Mouse (Mus musculus) limb, embryonic 10.5 days (tissue): ENCODE data around the gene Tbc1d30. TPM values are rescaled to one million over a fixed set of nuclear protein-coding genes. Genes with fewer than 3 reads are reported as not detected.
A peak's percentile ranks its signal among the peaks of the same experiment; 100 is the strongest.

Source experiments
- DNase-seq: peaks from one replicate; pipeline ENCODE4 v3.0.0-alpha.2; 2017; ENCODE audit warnings: low spot score
- H3K27ac ChIP-seq: fragments of 300-500 bp; sonication (generic); 2 replicates; pipeline ENCODE4 v1.5.1; 2016; ENCODE audit warnings: mild to moderate bottlenecking
- H3K27me3 ChIP-seq: fragments of 300-500 bp; sonication (generic); 2 replicates; pipeline ENCODE4 v1.6.1; 2016; ENCODE audit warnings: low read depth, mild to moderate bottlenecking; ENCODE audit not compliant: poor library complexity, severe bottlenecking
- H3K36me3 ChIP-seq: fragments of 300-500 bp; sonication (generic); 2 replicates; pipeline ENCODE4 v1.6.1; 2016; ENCODE audit warnings: mild to moderate bottlenecking, moderate library complexity
- H3K4me1 ChIP-seq: fragments of 300-500 bp; sonication (generic); 2 replicates; pipeline ENCODE4 v1.6.1; 2016
- H3K4me3 ChIP-seq: fragments of 300-500 bp; sonication (generic); 2 replicates; pipeline ENCODE4 v1.5.1; 2016; ENCODE audit warnings: mild to moderate bottlenecking, moderate library complexity
- H3K9me3 ChIP-seq: fragments of 300-500 bp; sonication (generic); replicated peaks from 2 replicates; pipeline ENCODE4 v1.6.1; 2016; ENCODE audit warnings: mild to moderate bottlenecking
- whole genome bisulfite sequencing: fragments of 180-500 bp; shearing (Covaris S2); methylation state at CpG from one replicate; pipeline ENCODE4 v1.1.7; 2016; 5-methylcytosine and 5-hydroxymethylcytosine counted together
- polyA plus RNA-seq: library from polyadenylated mRNA; unstranded; fragments of >200 nt; fragmentation: Nextera tagmentation; extraction: Ambion mirVana; gene quantifications from 2 replicates; pipeline ENCODE4 v1.2.1, GENCODE M21; 2016

Gene Tbc1d30
- polyA plus RNA-seq, 1 experiment from 2014 or later, result 0.50 TPM

DNA sequence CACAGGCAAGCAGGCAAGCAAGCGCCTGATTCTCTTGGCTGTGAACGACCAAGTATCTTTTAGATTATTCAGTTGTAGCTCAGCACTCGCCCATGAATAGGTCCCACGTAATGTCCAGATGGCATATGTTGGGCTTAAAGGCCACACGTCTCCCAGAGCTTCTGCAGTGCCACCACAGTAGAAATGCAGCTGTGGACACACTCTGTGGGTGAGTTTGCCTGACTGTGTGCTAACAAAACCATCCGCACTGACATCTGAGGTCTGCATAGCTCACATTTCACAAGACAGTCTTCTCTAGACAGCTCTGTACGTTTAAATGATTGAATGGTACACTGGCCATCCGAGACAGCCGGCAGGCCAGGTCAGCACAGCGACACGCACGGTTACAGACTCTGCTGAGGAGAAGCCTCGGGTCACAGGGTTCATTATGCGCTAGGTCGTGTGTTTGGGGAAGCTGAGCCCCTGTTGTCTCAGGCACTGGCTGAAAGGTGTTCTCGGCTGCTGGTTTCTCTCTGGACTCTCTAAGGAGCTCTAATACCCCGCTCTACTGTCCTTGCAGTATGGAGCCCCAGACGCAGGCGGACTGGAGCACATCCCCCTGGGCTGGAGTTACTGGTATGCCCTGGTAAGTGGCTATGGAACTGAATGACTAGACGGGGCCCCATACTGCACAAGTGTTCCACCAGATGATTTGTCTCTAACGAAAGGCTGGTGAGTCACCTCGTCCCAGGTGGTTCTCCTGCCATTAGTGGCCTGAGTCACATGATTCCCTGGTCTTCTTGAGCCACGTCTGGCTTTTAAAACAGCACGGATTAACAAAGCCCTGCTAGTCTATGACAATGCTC lies 24.8 kb upstream of the Tbc1d30 start:
- H3K27ac ChIP-seq, result no peak overlapping the region
- H3K27me3 ChIP-seq, result no peaks in the 10 kb centered on the region
- no peak overlapping the region for H3K4me3 ChIP-seq
- peaks cover 91% of the 10 kb centered on the region for H3K36me3 ChIP-seq
- no peaks in the 10 kb centered on the region for H3K9me3 ChIP-seq
- DNase-seq, result no peak
- WGBS, result 81% methylated on average over 24 of the region's 24 CpGs
- H3K4me1 ChIP-seq, result peaks cover 8% of the 10 kb centered on the region

DNA sequence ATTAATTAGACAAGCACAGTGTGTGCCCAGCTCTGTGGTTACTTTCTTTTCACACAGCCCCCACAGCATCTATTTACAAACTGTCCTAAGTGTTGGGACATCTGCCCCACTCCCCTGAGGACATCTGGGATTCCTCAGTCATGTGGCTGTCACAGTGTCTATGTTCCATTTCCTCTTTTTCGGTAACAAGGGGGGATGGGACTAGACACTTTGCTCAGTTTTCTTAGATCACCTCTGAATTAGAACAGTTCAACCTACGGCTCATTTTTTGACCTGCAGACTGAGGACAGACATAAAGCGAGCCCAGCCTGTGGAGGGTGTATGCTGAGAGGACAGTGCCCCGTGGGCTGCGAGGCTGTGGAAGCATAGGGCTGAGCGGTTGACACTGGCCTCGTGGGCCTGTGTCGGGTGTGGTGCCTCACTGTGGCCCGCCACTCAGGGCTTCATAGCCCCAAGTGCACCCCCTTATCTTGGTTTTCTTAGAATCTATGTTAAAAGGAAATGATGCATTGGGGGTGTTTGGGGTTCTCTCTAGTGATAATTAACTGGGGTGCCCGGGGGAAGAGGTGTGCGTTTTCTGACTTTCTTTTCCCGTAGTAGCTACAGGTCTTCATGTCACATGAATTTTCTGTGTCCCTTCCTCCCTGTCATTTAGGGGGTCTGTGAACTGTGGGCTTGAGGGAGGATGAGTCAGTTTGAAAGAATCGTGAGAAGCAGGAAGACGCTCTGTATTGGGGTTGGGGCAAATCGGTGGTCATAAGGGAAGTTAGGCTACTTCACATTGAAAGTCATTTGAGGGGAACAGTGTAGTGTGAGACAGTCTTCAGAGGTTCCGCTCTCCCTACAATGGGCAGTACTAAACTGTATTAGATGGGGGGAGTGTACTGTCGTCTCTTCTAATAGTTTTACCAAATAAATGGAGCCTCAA lies 23.9 kb upstream of the Tbc1d30 start:
- no peaks in the 10 kb centered on the region for H3K9me3 ChIP-seq
- no peak overlapping the region for H3K4me3 ChIP-seq
- peaks cover 91% of the 10 kb centered on the region for H3K36me3 ChIP-seq
- no peaks in the 10 kb centered on the region for H3K27me3 ChIP-seq
- DNase-seq, result no peak
- H3K27ac ChIP-seq, result no peak overlapping the region
- 89% methylated on average over 17 of the region's 17 CpGs for WGBS
- peaks cover 8% of the 10 kb centered on the region for H3K4me1 ChIP-seq

DNA sequence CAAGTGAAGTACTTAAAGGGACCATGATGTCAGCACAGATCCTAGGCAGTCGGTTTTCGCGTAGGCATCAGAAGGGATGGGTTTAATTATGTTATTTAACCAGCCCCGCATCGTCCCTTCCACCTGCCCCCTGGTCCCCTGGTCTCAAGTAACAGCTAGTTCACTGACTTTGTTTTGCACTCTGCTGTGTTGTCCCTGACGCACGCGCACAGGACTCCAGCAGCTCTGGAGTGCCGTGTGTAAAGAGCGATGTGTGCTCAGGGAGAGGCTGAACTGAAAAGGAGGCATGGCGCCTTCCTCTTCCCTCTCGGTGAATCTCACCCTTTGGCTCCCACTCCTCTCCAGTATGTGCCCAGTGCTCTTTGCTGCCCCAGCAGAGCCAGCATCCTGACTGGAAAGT lies 22.9 kb upstream of the Tbc1d30 start:
- WGBS, result 68% methylated on average over 12 of the region's 12 CpGs
- Histone ChIP-seq H3K9me3 (no peaks in the 10 kb centered on the region), H3K36me3 (peaks cover 91% of the 10 kb centered on the region), H3K27ac (no peak overlapping the region), H3K4me3 (no peak overlapping the region), H3K27me3 (no peaks in the 10 kb centered on the region), H3K4me1 (peaks cover 8% of the 10 kb centered on the region)
- no peak for DNase-seq

DNA sequence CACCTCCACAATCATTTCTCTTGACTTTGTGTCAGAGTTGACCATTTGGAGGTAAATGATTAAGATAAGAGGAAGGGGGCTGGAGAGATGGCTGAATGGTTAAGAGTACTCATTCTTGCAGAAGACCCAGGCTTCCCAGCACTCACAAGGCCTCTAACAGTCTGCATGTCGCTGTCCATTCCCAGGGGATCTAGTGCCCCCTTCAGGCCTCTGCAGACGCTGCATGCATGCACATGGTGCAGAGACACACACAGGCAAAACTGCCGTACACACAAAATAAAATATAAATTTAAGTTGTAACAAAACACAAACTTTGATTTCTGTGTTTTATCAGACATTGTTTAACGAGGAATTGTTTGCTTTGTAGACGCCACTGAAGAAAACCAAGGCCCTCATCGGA lies 19.7 kb upstream of the Tbc1d30 start:
- no peak overlapping the region for H3K4me3 ChIP-seq
- 93% methylated on average over 6 of the region's 6 CpGs for WGBS
- peaks cover 15% of the 10 kb centered on the region for H3K4me1 ChIP-seq
- H3K27me3 ChIP-seq, result no peaks in the 10 kb centered on the region
- no peaks in the 10 kb centered on the region for H3K9me3 ChIP-seq
- H3K36me3 ChIP-seq, result peaks cover 73% of the 10 kb centered on the region
- no peak overlapping the region for H3K27ac ChIP-seq
- DNase-seq, result no peak

DNA sequence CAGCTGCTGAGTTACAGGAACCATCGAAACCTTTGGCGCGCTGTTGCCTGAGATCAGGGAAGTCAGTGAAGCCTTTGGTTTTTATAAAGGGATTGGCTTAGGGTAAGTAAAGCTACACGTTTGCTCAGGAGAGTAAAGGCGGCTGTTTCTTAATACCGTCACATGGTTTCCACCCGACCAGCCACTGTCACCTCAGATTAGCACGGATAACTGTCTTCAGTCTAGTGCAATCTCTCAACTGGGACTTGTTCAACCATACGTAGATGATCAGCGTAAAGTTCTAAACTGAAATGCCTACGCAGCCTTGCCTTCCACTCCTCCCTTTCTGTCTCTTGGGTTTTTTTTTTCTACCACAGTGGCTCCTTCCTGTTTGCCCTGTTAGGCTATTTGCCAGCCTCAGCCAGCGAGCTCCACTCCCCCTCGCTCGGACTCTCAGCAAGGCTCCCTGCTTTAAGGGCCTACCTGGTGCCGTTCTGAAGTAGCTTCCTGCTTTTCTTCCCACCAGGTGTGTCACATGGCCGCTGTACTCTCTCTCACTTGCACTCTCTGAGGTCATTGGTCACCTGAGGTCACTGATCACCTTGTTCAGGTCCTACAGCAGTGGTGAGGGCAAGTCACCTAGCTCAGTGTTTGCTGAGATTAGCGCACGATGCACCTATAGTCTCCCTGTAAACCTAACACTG lies 17.8 kb upstream of the Tbc1d30 start:
- no peak overlapping the region for H3K4me3 ChIP-seq
- peaks cover 55% of the 10 kb centered on the region for H3K36me3 ChIP-seq
- H3K27me3 ChIP-seq, result no peaks in the 10 kb centered on the region
- H3K9me3 ChIP-seq, result no peaks in the 10 kb centered on the region
- no peak overlapping the region for H3K27ac ChIP-seq
- WGBS, result 93% methylated on average over 18 of the region's 18 CpGs
- peaks cover 23% of the 10 kb centered on the region for H3K4me1 ChIP-seq
- no peak for DNase-seq

DNA sequence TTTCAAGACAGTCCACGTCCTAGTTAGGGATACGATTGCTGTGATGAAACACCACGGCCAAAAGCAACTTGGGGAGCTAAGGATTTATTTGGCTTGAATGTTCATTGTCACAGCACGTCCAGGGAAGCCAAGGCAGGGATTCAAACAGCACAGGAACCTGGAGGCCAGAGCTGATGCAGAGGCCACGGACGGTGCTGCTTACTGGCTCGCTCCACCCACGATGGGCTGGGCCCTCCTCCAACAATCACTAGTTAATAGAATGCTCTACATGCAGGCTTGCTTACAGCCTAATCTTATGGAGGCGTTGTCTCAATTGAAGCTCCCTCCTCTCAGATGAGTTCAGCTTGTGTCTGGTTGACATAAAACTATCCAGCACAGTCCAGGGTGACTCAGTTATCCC lies 16.7 kb upstream of the Tbc1d30 start:
- 94% methylated on average over 9 of the region's 9 CpGs for WGBS

DNA sequence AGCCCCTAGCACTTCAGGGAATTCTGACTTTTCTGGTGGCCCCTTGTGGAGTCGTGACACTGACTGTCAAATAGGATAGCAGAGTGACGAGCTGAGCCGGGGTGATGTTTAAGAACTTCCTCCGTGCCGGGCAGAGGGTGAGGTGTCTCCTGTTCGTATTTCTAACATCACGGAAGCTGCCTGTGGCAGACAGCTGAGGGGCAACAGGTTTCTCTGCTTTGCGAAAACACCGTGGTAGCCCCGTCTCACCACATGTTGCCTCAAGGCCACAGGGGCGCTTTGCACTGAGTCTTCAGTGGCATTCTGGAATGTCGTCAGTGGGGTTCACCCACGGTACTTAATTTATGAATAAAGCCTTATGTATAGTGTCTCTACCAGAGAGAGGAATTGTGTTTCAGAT lies 16.2 kb upstream of the Tbc1d30 start:
- H3K27me3 ChIP-seq, result no peaks in the 10 kb centered on the region
- peaks cover 20% of the 10 kb centered on the region for H3K4me1 ChIP-seq
- H3K4me3 ChIP-seq, result no peak overlapping the region
- H3K9me3 ChIP-seq, result no peaks in the 10 kb centered on the region
- H3K27ac ChIP-seq, result no peak overlapping the region
- H3K36me3 ChIP-seq, result peaks cover 43% of the 10 kb centered on the region
- DNase-seq, result no peak
- WGBS, result 87% methylated on average over 13 of the region's 13 CpGs

More for the DNA sequence above, 16.7 kb upstream of the Tbc1d30 start:
- H3K9me3 ChIP-seq, result no peaks in the 10 kb centered on the region
- peaks cover 43% of the 10 kb centered on the region for H3K36me3 ChIP-seq
- H3K27me3 ChIP-seq, result no peaks in the 10 kb centered on the region
- no peak for DNase-seq
- H3K4me1 ChIP-seq, result peaks cover 20% of the 10 kb centered on the region
- H3K27ac ChIP-seq, result no peak overlapping the region
- no peak overlapping the region for H3K4me3 ChIP-seq

DNA sequence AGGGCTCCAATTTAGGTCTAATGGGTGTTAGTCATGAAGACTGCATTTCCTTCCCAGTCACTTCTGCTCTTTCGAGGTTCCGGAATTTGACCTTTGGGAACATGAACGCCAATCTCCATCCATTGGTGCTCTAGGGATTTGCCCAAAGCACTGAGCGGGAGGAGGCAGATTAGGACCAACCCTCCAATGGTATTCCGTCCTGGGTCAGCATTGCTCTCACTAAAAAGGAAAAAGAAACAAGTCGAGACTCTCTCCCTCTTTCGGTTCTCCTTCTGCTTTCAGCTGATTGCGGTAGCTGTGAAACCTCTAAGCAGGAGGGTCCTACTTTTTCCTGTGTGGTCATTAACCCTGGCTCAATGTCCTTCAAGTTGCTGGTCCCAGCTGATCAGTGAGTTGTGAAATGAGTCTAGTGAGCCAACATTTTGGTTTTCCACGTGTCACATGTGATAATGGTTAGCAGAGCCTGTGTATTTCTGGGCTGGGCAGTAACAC lies 14.7 kb upstream of the Tbc1d30 start:
- Histone ChIP-seq H3K36me3 (peaks cover 31% of the 10 kb centered on the region), H3K9me3 (no peaks in the 10 kb centered on the region), H3K27me3 (no peaks in the 10 kb centered on the region), H3K27ac (no peak overlapping the region), H3K4me1 (peaks cover 20% of the 10 kb centered on the region), H3K4me3 (peak overlapping the region; percentile 98)
- WGBS, result 13% methylated on average over 9 of the region's 9 CpGs
- no peak for DNase-seq

DNA sequence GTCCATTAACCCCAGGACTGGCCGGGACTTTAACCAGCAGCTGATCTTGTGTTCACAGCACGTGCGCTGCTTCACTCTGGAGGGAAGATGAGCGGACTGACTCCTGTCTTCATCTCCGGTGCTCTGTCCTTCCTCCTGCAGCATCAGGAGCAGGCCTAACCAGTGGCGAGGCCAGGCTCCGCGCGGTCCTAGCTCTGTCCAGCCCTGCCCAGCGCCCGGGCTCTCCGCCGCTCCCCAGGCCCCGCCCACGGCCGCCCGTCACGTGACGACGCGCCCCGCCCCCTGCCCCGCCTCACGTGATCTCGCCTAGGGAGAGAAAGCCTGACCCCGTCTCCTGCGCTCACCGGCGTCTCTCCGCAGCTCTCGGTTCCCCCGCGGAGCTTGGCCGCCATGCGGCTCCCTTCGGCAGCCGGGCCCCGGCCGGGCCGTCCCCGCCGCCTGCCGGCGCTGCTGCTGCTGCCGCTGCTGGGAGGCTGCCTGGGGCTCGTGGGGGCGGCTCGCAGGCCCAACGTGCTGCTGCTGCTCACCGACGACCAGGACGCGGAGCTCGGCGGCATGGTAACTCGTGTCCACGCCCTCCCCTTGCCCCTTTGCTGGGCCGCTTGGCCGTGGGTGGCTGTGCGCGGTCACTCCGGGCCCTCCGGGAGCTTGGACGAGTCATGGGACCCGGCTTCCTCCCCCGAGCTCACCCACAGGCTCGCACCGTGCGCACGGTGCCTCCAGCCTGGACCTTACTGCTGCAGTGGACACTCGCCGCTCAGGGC lies 13.9 kb upstream of the Tbc1d30 start, which contains the start of gene Gns:
Gene Gns (plus strand): TSS at position 290 of the 764 bp plus-strand sequence.
- Histone ChIP-seq H3K4me1 (peaks cover 20% of the 10 kb centered on the region), H3K9me3 (no peaks in the 10 kb centered on the region), H3K27me3 (no peaks in the 10 kb centered on the region), H3K4me3 (peak within 1 kb of the TSS; percentile 98), H3K27ac (peak within 1 kb of the TSS; percentile 90), H3K36me3 (peaks cover 22% of the 10 kb centered on the region)
- WGBS, result under 1% methylated on average over 72 of the region's 72 CpGs
- peak; percentile 100 for DNase-seq

DNA sequence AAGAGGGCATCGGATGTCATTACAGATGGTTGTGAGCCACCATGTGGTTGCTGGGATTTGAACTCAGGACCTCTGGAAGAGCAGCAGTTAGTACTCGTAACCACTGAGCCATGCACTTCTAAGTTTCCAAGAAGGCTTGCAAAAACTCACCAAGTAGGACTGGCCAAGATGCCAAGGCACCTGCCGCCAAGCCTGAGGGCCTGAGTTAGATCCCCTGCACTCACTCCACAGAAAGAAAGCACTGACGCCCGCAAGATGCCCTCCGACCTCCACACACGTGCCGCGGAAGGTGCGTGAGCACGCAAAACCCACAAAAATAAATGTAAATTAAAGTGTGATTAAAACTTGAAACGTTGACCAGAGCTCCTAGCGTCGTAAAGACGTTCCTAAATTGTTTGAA lies 13.2 kb upstream of the Tbc1d30 start:
- H3K27ac ChIP-seq, result peak overlapping the region; percentile 90
- peaks cover 15% of the 10 kb centered on the region for H3K36me3 ChIP-seq
- peak; percentile 37 for DNase-seq
- H3K9me3 ChIP-seq, result no peaks in the 10 kb centered on the region
- WGBS, result 32% methylated on average over 15 of the region's 15 CpGs
- peaks cover 20% of the 10 kb centered on the region for H3K4me1 ChIP-seq
- H3K4me3 ChIP-seq, result peak overlapping the region; percentile 98
- no peaks in the 10 kb centered on the region for H3K27me3 ChIP-seq

DNA sequence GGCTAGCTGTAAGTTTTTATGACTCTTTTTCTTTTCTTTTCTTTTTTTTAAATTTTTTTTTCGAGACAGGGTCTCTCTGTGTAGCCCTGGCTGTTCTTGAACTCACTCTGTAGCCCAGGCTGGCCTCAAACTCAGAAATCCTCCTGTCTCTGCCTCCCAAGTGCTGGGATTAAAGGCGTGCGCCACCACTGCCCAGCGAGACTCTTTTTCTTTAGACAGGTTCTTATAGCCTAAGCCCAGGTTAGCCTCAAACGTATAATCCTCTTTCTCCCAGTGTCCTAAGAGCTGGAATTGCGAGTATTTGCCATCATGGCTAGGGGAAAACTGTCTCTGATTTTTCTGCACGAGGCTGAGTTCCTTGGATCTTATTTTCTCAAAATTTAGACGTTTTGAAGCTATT lies 12.1 kb upstream of the Tbc1d30 start:
- H3K36me3 ChIP-seq, result peaks cover 6% of the 10 kb centered on the region
- 81% methylated on average over 8 of the region's 8 CpGs for WGBS
- no peak overlapping the region for H3K27ac ChIP-seq
- no peaks in the 10 kb centered on the region for H3K27me3 ChIP-seq
- no peak for DNase-seq
- no peak overlapping the region for H3K4me3 ChIP-seq
- H3K4me1 ChIP-seq, result peaks cover 20% of the 10 kb centered on the region
- H3K9me3 ChIP-seq, result no peaks in the 10 kb centered on the region

DNA sequence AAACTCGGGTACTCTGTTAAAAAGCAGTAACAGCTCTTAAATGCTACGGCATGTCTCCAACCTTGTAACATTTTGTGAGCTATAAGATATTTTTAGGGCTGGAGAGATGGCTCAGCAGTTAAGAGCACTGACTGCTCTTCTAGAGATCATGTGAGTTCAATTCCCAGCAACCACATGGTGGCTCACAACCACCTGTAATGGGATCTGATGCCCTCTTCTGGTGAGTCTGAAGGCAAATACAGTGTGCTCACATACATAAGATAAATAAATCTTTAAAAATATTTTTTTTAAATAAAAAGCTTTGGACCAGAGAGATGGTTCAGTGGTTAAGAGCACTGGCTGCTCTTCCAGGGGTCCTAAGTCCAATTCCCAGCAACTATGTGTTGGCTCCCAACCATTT lies 9.3 kb upstream of the Tbc1d30 start:
- Histone ChIP-seq H3K4me1 (peaks cover 9% of the 10 kb centered on the region), H3K36me3 (no peaks in the 10 kb centered on the region), H3K9me3 (no peaks in the 10 kb centered on the region), H3K4me3 (no peak overlapping the region), H3K27ac (no peak overlapping the region), H3K27me3 (no peaks in the 10 kb centered on the region)
- no peak for DNase-seq
- WGBS, result 87% methylated on average over 2 of the region's 2 CpGs
